Mouse (Mus musculus) neural tube, embryonic 10.5 days (tissue): ENCODE measurements around the gene Ptpn21.

ENCODE experiments used
- DNase-seq: peaks from one replicate; pipeline ENCODE4 v3.0.0-alpha.2; 2017; ENCODE audit warnings: low spot score; ENCODE audit errors: extremely low spot score

The Ptpn21 gene

GRCm38 (mm10) chr12:98736951-98737800, at the start of gene Ptpn21:
Ptpn21 (minus strand) TSS chr12:98737405.
- peak; percentile 73 for DNase-seq

- DNase-seq, result no peak
Observed at GRCm38 (mm10) chr12:98784251-98784650, 47.0 kb upstream of the Ptpn21 start.

- no peak for DNase-seq
Observed at GRCm38 (mm10) chr12:98779148-98779547, 41.9 kb upstream of the Ptpn21 start.

- no peak for DNase-seq
Observed at GRCm38 (mm10) chr12:98777509-98777908, 40.3 kb upstream of the Ptpn21 start.

GRCm38 (mm10) chr12:98766241-98766640, 29.0 kb upstream of the Ptpn21 start:
- no peak for DNase-seq

- DNase-seq, result no peak
Observed at GRCm38 (mm10) chr12:98759700-98760099, 22.5 kb upstream of the Ptpn21 start.

GRCm38 (mm10) chr12:98757636-98758035, 20.4 kb upstream of the Ptpn21 start:
- no peak for DNase-seq

GRCm38 (mm10) chr12:98747380-98747753, 10.2 kb upstream of the Ptpn21 start:
- no peak for DNase-seq

GRCm38 (mm10) chr12:98746746-98747379, 9.7 kb upstream of the Ptpn21 start, which contains the start of gene Zc3h14:
Zc3h14 (plus strand) TSS chr12:98746964.
- peak; percentile 95 for DNase-seq

- DNase-seq, result peak; percentile 36
Observed at GRCm38 (mm10) chr12:98746131-98746530, 8.9 kb upstream of the Ptpn21 start.

GRCm38 (mm10) chr12:98745626-98746025, 8.4 kb upstream of the Ptpn21 start:
- no peak for DNase-seq

- DNase-seq, result no peak
Observed at GRCm38 (mm10) chr12:98741011-98741501, 3.9 kb upstream of the Ptpn21 start.

GRCm38 (mm10) chr12:98737801-98738350, 671 bp upstream of the Ptpn21 start:
- DNase-seq, result peak; percentile 49

GRCm38 (mm10) chr12:98734880-98735801, 2.1 kb downstream of the Ptpn21 start:
- DNase-seq, result peak; percentile 38

GRCm38 (mm10) chr12:98734246-98734879, 2.8 kb downstream of the Ptpn21 start:
- DNase-seq, result peak; percentile 88

- DNase-seq, result no peak
Observed at GRCm38 (mm10) chr12:98733776-98734175, 3.4 kb downstream of the Ptpn21 start.

- no peak for DNase-seq
Observed at GRCm38 (mm10) chr12:98733165-98733564, 4.0 kb downstream of the Ptpn21 start.

GRCm38 (mm10) chr12:98730682-98731081, 6.5 kb downstream of the Ptpn21 start:
- no peak for DNase-seq

GRCm38 (mm10) chr12:98727186-98727585, 10.0 kb downstream of the Ptpn21 start:
- no peak for DNase-seq

- no peak for DNase-seq
Observed at GRCm38 (mm10) chr12:98726078-98726477, 11.1 kb downstream of the Ptpn21 start.

GRCm38 (mm10) chr12:98724976-98725375, 12.2 kb downstream of the Ptpn21 start:
- no peak for DNase-seq
